Mouse (Mus musculus): ENCODE results near the gene Pyroxd2. TPM values are rescaled to one million over a fixed set of nuclear protein-coding genes. Genes with fewer than 3 reads are reported as not detected.

Pyroxd2 gene
- polyA plus RNA-seq, 1 experiment, result 0.48 TPM

DNA sequence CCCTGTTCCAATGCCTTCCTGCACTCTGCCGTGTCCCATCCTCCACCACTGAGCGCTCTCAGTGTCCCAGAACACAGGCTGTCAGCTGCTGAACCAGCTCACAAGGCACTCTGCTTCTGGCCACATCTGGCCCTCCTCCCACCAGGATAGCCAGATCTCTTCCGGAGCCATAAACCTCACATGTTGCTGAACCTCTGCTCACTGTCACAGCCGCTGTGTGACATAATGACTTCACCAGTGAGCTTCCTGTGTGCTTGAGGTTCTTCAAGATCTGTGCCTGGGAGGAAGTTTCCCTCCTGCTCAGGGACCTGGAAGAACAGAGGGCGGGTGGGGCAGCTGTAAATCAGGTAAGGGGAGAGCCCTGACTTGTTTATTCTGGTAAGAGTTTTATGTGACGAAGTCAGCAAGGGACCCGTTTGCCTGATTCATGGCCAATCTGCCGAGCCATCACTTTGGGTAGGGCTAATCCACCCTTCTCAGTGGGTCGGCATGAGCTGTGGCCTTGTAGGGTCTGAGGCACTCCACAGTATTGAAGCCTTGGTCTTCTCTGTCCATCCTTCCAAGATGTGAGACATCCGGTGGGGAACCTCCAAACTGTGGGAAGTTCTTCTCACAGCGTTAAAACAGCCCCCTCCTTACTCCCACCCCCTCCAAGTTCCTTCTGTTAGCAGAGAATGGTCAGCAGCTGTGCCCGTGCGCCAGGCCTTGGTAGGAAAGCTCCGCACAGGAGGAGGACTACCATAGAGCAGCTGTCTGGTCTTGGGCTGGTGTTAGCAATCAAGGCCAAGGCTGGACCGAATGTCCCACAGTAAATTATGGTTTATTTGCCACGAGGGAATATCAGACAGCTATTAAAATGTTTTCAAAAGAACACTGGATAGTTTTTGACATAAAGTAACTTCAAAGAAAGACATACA is 27.3 kb downstream of the Pyroxd2 start:
- TF ChIP-seq GATA1 (IDR thresholded peaks at IDR 0.05; ENCODE audit: low read length), result no peak

DNA sequence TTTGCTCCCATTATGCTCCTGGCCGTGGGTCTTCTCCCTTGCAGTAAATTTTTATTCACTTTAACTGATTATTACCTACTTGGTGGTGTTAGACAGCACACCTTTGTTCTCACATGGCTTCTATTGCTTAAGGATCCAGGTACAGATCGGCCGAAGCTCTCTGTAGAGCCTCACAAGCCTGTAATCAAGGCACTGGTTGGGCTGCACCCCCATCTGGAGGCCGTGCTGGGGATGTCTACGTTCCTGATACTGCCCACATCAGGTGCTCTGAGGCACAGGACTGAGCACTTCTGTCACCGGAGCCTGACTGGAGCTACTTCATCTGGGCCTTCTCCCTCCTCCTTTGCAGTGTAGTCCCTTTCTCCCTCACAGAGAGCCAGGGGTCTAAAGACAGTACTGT is 29.3 kb downstream of the Pyroxd2 start:
- no peak for TF ChIP-seq GATA1 (IDR thresholded peaks at IDR 0.05; ENCODE audit: low read length)

DNA sequence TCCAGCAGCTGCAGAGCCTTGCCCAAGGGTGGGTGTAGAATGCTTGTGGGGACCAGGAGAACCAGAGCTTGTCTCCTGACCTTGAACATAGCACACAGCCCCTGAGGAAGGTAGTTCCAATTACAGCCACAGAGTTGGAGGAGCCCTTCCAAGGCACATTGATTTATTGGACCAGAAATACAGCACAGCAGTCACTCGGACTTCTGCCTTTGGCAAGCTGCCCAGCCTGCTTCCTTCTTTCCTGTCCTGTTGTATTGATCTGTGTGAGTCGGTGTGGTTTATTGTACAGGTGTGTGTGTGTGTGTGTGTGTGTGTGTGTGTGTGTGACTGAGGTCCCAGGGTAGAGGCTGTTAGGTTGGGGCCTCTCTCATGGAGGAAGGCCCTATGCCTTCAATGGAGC is 30.1 kb downstream of the Pyroxd2 start:
- TF ChIP-seq GATA1 (IDR thresholded peaks at IDR 0.05; ENCODE audit: low read length), result no peak

DNA sequence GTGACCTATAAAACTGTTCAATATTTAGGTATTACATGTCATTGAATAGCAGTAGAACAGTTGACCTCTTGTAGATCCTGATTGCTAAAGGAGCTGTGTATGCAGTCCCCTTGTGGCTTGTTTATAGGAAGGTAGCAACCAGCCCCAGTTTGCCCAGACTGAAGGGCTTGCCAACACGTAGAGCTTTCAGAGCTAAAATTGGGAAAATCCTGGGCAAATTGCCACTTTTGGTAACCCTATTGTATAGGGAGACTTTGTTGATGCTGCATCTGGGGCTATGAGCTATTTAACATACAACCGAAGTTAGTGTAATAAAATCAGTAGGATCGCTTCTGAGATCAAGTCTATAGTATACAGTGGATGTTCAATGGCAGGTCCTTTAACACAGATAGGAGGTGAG is 34.5 kb downstream of the Pyroxd2 start:
- no peak for TF ChIP-seq GATA1 (IDR thresholded peaks at IDR 0.05; ENCODE audit: low read length)

DNA sequence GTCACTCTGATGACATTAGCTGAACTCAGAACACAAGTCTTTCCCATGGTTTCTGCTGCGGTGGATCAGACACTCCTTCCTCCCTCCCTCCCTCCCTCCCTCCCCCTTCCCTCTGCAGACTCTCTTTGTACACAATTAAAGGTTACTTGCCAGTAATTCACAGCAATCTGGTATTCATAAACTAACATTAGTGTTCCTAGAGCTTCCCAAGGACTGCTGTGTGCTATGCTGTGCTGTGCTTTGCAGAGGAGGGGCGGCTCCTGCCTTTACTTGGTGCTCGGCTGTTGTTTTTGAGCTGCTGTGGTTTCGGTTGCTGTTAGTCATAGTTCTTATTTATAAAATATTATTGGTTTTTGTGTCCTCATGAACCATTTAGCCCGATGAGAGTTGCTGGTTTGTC is 34.9 kb downstream of the Pyroxd2 start:
- no peak for TF ChIP-seq GATA1 (IDR thresholded peaks at IDR 0.05; ENCODE audit: low read length)

DNA sequence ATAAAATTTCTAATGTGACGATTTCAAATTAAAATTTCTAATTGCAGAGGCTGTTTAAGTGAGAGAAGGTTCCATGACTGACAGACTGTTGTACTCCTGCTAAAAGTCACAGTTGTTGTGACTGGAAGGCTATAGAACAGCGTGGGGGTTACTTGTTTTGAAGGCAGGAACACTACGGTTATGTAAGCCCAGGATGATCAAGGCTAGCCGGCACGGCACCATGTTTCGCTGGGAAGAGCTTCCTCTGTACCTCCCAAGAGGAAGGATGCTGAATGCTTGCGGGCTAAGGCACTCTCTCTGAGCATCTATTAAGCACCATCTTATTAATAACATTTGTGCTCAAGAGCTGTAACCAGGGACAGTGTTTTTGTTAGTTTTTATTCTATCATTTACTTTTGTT is 36.1 kb downstream of the Pyroxd2 start:
- TF ChIP-seq GATA1 (IDR thresholded peaks at IDR 0.05; ENCODE audit: low read length), result no peak

DNA sequence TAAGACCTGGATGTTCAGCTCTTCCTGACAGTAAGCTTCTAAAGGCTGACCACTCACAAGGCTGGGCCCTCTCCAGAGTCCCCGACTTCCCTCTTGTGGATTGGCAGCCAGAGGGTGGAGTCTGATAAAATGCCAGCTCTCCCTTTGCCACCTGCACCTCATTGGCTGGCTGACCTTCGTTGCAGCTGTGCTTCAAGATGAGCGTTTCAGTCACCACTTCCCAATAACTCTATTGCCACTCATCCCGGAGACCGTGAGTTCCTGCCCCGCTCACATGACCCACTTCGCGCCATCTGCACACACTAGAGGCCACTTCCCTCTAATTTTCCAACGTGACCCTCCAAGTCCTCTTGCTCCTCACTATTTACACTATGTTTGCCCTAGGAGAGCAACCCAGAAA is 38.8 kb downstream of the Pyroxd2 start:
- TF ChIP-seq GATA1 (IDR thresholded peaks at IDR 0.05; ENCODE audit: low read length), result no peak

DNA sequence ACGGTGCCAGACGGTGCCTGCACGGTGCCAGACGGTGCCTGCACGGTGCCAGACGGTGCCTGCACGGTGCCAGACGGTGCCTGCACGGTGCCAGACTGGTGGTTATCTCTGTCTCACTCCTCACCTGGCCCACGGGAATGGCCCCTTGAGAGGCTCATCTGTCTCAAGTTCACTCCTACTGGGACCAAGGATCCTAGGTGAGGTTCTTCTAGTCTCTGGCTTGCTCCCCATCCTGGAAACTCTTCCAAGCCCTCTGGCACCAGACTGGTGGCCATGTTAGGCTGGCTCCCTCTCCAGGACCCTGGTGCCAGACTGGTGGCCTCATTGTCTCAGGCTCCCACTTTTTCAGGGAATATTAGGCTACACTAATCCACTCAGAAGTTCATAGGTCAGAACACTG is 53.1 kb downstream of the Pyroxd2 start:
- no peak for TF ChIP-seq GATA1 (IDR thresholded peaks at IDR 0.05; ENCODE audit: low read length)

DNA sequence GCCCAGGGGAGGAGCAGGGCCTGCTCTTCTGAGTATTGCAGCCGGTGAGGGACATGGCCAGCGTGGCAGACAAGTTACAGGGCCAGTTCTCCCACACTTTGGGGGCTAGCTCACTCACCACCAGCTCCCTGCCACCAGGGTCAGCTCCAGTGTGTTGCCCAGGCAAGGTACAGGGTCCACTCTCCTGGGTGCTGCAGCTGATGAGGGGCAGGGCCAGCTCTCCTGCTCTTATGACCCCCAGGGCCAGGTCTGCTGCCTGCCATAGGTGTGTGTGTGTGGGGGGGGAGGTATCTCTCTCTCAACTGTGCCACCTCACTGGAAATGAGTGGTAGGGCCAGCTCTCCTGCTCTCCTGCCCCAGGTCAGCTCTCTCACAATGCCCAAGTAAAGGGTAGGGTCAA is 54.0 kb downstream of the Pyroxd2 start:
- no peak for TF ChIP-seq GATA1 (IDR thresholded peaks at IDR 0.05; ENCODE audit: low read length)

DNA sequence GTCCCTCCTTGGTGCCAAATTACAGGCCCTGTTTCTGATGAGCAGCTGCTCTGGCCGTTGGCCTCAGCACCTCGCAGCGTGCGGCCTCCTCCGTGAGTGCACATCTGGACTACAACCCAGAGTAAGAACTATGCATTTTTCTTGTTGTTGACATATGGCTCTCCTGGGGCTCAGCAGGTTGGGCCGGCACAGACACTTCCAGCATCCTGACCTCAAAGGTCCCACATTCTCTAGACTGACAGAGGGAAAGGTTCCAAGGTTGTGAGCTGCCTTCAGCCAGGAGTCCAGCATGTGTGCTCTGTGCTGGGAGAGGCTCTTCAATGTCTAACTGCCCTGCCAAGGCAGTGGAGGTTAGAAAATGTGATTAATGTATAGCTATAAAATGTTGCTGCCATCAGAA is 55.2 kb downstream of the Pyroxd2 start:
- no peak for TF ChIP-seq GATA1 (IDR thresholded peaks at IDR 0.05; ENCODE audit: low read length)

DNA sequence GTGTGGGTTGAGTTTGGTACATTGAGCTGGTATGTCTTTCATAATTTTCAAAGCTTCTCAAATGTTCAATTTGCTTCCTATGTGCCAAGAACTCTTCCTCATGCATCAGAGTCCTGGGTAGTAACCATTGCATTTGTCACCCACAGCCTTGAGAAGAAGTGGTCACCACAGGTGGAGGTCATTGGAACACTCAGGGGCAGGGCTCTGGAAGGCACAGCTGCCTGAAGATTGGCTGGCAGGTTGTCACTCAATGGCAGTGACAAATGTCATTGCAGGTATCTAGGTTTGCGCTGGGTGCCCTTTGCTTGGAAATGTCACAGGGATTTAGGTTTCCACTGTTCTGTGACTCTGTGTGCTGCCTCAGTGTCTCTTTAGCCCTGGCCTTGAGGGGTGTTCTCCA is 62.3 kb downstream of the Pyroxd2 start:
- no peak for TF ChIP-seq GATA1 (IDR thresholded peaks at IDR 0.05; ENCODE audit: low read length)

DNA sequence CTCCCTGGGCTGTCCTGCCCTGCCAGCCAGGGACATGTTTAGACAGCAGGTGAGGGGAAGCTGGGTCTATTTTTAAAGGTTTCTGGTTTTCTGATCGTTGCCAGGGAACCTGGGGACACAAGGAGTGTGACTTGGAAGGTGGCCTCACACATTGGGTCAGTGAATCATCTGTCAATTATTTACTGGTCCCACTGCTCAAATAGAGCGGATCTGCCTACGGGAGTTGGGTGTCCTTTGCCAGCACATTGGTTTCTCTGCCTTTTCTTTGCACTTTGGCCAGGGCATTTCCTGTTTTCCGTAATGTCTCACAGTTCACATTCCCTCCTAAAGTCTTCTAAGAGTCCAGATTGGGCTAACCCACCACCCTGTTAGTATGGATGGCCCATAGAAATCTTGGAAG is 62.8 kb downstream of the Pyroxd2 start:
- no peak for TF ChIP-seq GATA1 (IDR thresholded peaks at IDR 0.05; ENCODE audit: low read length)

DNA sequence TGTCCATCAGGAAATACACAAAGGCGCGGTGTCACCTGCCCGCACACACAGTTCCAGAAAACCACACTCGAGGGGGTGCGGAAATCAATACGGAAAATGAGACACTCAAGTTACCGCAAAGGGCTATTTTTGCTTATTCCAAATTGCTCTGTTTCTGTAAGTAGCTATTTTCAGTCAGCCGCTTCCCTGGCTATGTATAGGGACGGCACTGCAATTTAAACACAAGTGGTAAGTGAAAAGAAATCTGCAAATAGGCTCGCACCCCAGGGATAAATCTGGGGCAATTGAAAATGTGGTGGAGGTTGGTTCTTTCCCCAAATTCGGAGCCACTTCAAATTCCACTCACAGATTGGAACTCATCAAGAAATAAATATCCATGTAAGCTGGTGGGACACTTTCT is 63.3 kb downstream of the Pyroxd2 start:
- no peak for TF ChIP-seq GATA1 (IDR thresholded peaks at IDR 0.05; ENCODE audit: low read length)

DNA sequence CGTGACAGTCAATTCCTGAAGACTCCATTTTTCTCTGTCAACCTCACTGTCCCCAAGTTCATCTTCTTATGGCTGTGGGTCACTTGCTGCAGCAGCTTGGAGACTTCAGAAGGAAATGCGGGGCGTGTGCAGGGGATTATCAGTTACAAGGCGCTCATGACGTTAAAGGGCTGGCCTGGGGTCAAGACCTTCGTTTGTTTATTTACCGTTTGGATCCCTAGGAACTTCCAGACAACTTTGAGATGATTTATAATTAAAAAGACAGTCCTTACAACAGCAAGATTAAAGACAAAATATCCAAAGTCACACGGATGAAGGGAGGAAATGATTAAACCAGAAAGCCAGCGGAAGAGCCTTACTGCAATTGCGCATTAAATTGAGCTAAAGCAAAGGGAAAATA is 74.4 kb downstream of the Pyroxd2 start:
- no peak for TF ChIP-seq GATA1 (IDR thresholded peaks at IDR 0.05; ENCODE audit: low read length)

DNA sequence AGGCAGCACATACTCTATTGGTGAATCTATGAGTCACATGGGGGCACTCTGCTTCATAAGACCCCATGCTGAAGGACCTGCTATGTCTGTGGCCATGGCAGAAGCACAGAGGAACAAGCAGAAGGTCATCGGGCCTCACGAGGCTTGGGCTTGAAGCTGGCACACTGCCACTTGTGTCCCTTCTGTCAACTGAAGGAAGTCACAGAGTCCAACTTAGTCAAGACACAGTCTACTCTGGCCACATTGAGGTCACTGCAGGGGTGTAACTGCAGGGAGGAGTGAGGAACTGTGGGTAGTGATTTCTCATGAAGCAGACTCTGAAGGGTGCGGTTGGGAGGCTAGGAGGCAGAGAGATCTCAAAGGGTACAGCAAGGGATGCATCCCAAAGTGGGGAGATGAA is 75.1 kb downstream of the Pyroxd2 start:
- TF ChIP-seq GATA1 (IDR thresholded peaks at IDR 0.05; ENCODE audit: low read length), result no peak

DNA sequence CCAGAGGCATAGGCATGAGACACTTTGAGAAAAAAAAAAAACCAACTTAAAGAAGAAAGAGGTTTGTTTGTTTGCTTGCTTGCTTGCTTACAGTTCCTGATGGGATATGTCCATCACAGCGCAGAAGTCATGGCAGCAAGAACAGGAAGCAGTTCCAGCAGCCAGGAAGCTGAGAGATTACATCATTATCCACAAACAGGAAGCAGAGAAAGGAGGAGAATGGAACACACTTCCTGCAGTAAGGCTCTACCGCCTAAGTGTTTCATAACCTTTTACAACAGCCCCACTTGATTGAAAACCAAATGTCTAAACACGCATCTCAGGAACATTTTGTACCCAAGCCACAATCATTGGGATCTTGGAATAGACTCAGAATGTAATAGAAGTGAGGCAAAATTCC is 75.6 kb downstream of the Pyroxd2 start:
- TF ChIP-seq GATA1 (IDR thresholded peaks at IDR 0.05; ENCODE audit: low read length), result no peak

Other genes with a start within 250 kb of the Pyroxd2 start
- gene R3hcc1l, start 234.0 kb downstream of the Pyroxd2 start, polyA plus RNA-seq (2012), result 0.72 and 1.3 TPM in 2 replicates
- not detected in 2 replicates for gene Loxl4, start 140.0 kb downstream of the Pyroxd2 start, polyA plus RNA-seq (2012)
- gene Hps1, start 27.2 kb upstream of the Pyroxd2 start, polyA plus RNA-seq (2012), result 28.2 and 34.1 TPM in 2 replicates